Mouse (Mus musculus): Measurements from ENCODE around the gene Skint4.

Skint4 gene

DNA sequence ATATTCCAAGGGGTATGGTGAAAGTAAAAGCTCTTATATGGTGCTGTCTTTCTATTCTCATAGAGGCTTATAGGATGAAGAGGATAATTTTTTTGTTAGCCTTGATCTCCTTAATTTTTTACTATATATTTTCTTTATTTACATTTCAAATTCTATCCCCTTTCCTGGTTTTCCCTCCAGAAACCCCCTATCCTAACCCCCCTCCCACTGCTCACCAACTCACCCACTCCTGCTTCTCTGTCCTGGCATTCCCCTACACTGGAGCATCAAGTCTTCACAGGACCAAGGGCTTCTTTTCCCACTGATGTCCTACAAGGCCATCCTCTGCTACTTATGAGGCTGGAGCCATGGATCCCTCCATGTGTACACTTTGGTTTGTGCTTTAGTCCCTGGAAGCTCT is at the start of gene Skint4:
Gene Skint4, plus strand, starts transcription at position 301 of the 400 bp plus-strand sequence.
- no peak for DNase-seq

Measured in spleen, adult 18-20 months (tissue).